Mouse (Mus musculus): Measurements from ENCODE around the gene Khdrbs1.

Gene Khdrbs1

DNA sequence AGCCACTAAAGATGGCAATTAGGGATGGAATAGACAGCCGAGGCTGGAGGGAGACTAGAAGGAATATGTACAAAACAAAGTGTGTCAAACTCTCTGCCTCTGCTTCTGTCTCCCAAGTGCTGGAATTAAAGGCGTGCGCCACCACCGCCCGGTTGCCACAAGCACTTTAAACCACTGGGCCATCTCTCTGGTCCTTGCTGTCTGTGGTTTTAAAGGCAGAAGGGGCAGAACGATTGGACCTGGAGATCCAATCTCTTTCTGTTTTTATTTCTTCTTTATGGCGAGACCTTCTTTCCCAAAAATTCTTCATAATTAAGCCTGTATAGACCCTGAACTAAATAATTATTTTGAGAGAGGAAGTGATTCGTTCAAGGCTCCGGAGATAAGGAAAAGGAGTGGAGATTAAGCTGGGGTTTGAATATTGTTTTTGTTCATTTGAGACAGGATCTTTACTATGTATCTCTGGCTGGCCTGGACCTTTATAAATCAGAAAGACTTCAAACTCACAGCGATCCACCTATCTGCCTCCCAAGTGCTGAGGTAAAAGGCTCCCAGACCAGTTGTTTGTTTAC lies 69.1 kb downstream of the Khdrbs1 start:
- DNase-seq (ENCODE audit: low read depth, low spot score): no peak

GRCm38 (mm10) chr4:129672083-129672877 lies 69.8 kb downstream of the Khdrbs1 start, which contains the start of gene Kpna6:
Kpna6 (minus strand) TSS chr4:129672767.
- DNase-seq (ENCODE audit: low read depth, low spot score): peak; percentile 89

DNA sequence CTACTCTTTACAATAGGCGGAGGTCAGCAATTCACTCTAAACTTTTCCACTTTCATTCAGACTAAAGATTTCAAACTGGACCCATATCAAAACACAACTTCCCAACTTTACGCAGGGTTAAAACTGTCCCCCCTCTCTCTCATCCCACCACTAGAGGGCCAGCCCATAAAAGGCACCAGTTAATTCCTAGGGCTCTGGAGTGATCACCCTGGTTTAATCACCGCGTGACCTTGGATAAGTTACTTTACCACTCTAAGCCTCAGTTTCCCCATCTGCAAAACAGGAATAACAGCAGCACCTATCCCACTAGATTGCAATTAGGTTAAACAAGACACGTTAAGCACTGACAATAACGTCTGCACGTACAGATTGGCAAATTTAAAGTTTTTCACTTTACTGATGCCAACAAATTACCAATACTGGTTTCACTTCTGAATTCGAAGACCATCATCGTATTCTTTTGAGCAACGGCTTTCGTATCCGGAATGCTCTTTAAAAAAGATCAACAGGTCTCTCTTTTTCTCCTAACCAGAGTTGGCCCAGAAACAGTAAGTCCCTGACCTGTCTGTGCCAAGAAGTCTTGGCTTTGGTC lies 70.5 kb downstream of the Khdrbs1 start:
- DNase-seq (ENCODE audit: low read depth, low spot score): peak; percentile 74

DNA sequence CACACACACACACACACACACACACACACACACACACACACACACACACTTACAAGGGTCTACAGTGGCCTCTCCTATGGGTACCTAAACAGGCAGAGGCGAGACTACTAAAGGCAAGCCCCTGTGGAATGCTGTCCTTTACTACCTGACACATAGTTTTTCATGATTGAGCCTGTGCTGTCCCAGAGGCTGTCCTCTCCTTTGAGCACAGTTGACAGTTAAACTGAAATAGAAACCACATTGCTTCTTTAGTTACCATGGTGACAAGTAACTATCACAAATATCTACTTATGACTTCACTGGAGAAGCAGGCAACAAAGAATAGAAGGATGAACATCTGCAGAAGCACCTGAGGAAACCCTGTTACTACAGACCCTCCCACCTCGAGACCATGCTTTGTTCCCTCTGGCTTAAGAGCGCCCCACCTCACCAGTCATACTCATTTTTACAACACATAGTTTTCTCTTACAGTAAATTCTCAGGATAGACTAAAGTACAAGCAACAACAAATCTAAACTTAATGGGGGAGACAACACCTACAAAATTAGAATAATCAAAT lies 79.8 kb downstream of the Khdrbs1 start:
- DNase-seq (ENCODE audit: low read depth, low spot score): no peak

GRCm38 (mm10) chr4:129661584-129661983 lies 80.5 kb downstream of the Khdrbs1 start:
- DNase-seq (ENCODE audit: low read depth, low spot score): no peak

- DNase-seq (ENCODE audit: low read depth, low spot score): no peak
Measured at GRCm38 (mm10) chr4:129654770-129655169, 87.3 kb downstream of the Khdrbs1 start.

All from CD4-positive, CD25-positive, alpha-beta regulatory T cell, adult 2 months (primary cell).